Mouse (Mus musculus): ENCODE measurements around the gene Zbtb20. TPM values are rescaled to one million over a fixed set of nuclear protein-coding genes. Genes with fewer than 3 reads are reported as not detected.
A peak's percentile ranks its signal among the peaks of the same experiment; 100 is the strongest.

Zbtb20 gene
- total and polyA plus RNA-seq, 3 experiments = 31.1 to 199 (median 161) TPM

- no peak overlapping the region for H3K9ac ChIP-seq (ENCODE audit: low read depth, low read length)
- peaks cover 6% of the 10 kb centered on the region for H3K79me2 ChIP-seq (replicated peaks; ENCODE audit: control insufficient read depth, insufficient read depth, low read length)
- H3K36me3 ChIP-seq (ENCODE audit: control insufficient read depth, insufficient read depth, low read length) = peaks cover 21% of the 10 kb centered on the region
- H3K4me1 ChIP-seq (ENCODE audit: control insufficient read depth, insufficient read depth, low read length) = peaks cover 15% of the 10 kb centered on the region
- intact Hi-C loops (cut with DNase I) = loop anchor here (5.0 to 10.0 kb wide), 3 partner anchors 256 to 666 kb away; no protein-coding TSS in a partner anchor
- TF ChIP-seq CTCF (IDR thresholded peaks at IDR 0.05) (no peak), EP300 (IDR thresholded peaks at IDR 0.05; ENCODE audit: insufficient read depth, low read depth, low read length) (no peak), POLR2A (IDR thresholded peaks at IDR 0.05; ENCODE audit: insufficient read depth, low read depth, low read length) (no peak)
- no peak overlapping the region for H3K4me3 ChIP-seq
- WGBS = 60% methylated on average over 4 of the region's 4 CpGs
- no peaks in the 10 kb centered on the region for H3K27me3 ChIP-seq (ENCODE audit: control insufficient read depth, insufficient read depth, low read length)
- peak overlapping the region; percentile 89 for H3K27ac ChIP-seq
- no peak for DNase-seq
Observed at GRCm38 (mm10) chr16:42911326-42911725, 35.6 kb downstream of the Zbtb20 start.

GRCm38 (mm10) chr16:42911815-42912214 lies 36.1 kb downstream of the Zbtb20 start:
- H3K4me1 ChIP-seq (ENCODE audit: control insufficient read depth, insufficient read depth, low read length) = peaks cover 15% of the 10 kb centered on the region

GRCm38 (mm10) chr16:42913291-42913690 lies 37.6 kb downstream of the Zbtb20 start:
- intact Hi-C loops (cut with DNase I) = loop anchor here (5.0 to 10.0 kb wide), 3 partner anchors 254 to 664 kb away; no protein-coding TSS in a partner anchor
- WGBS = 78% methylated on average over 8 of the region's 8 CpGs
- peak overlapping the region; percentile 15; the same call in 1 of the 2 replicates for H3K27ac ChIP-seq

More at GRCm38 (mm10) chr16:42911815-42912214, 36.1 kb downstream of the Zbtb20 start:
- TF ChIP-seq EP300 (IDR thresholded peaks at IDR 0.05; ENCODE audit: insufficient read depth, low read depth, low read length) = no peak
- TF ChIP-seq POLR2A (IDR thresholded peaks at IDR 0.05; ENCODE audit: insufficient read depth, low read depth, low read length) = peak; percentile 32; the same call in 1 of the 2 replicates
- DNase-seq = peak in 1 of 2 experiments; percentile 18
- H3K27ac ChIP-seq = peak overlapping the region; percentile 89
- H3K9ac ChIP-seq (ENCODE audit: low read depth, low read length) = no peak overlapping the region
- H3K27me3 ChIP-seq (ENCODE audit: control insufficient read depth, insufficient read depth, low read length) = no peaks in the 10 kb centered on the region
- WGBS = 55% methylated on average over 5 of the region's 5 CpGs
- H3K4me3 ChIP-seq = no peak overlapping the region
- intact Hi-C loops (cut with DNase I) = loop anchor here (5.0 to 10.0 kb wide), 3 partner anchors 255 to 665 kb away; no protein-coding TSS in a partner anchor
- peaks cover 6% of the 10 kb centered on the region for H3K79me2 ChIP-seq (replicated peaks; ENCODE audit: control insufficient read depth, insufficient read depth, low read length)
- peaks cover 21% of the 10 kb centered on the region for H3K36me3 ChIP-seq (ENCODE audit: control insufficient read depth, insufficient read depth, low read length)

GRCm38 (mm10) chr16:42914457-42915085 lies 38.9 kb downstream of the Zbtb20 start:
- TF ChIP-seq CTCF (IDR thresholded peaks at IDR 0.05) (peak; percentile 77), EP300 (IDR thresholded peaks at IDR 0.05; ENCODE audit: insufficient read depth, low read depth, low read length) (no peak), POLR2A (IDR thresholded peaks at IDR 0.05; ENCODE audit: insufficient read depth, low read depth, low read length) (no peak)
- Histone ChIP-seq H3K79me2 (replicated peaks; ENCODE audit: control insufficient read depth, insufficient read depth, low read length) (peaks cover 9% of the 10 kb centered on the region), H3K36me3 (ENCODE audit: control insufficient read depth, insufficient read depth, low read length) (peaks cover 27% of the 10 kb centered on the region), H3K27me3 (ENCODE audit: control insufficient read depth, insufficient read depth, low read length) (no peaks in the 10 kb centered on the region), H3K9ac (ENCODE audit: low read depth, low read length) (no peak overlapping the region), H3K4me1 (ENCODE audit: control insufficient read depth, insufficient read depth, low read length) (peaks cover 17% of the 10 kb centered on the region), H3K4me3 (no peak overlapping the region), H3K27ac (no peak overlapping the region)
- peak; percentile 59 to 72 for DNase-seq
- WGBS = 49% methylated on average over 8 of the region's 8 CpGs
- intact Hi-C loops (cut with DNase I) = loop anchor here (1.0 to 10.0 kb wide), 4 partner anchors 78 to 663 kb away; no protein-coding TSS in a partner anchor

More at GRCm38 (mm10) chr16:42913291-42913690, 37.6 kb downstream of the Zbtb20 start:
- no peak for DNase-seq
- no peak for TF ChIP-seq CTCF (IDR thresholded peaks at IDR 0.05)
- TF ChIP-seq POLR2A (IDR thresholded peaks at IDR 0.05; ENCODE audit: insufficient read depth, low read depth, low read length) = no peak
- TF ChIP-seq EP300 (IDR thresholded peaks at IDR 0.05; ENCODE audit: insufficient read depth, low read depth, low read length) = no peak
- H3K79me2 ChIP-seq (replicated peaks; ENCODE audit: control insufficient read depth, insufficient read depth, low read length) = peaks cover 6% of the 10 kb centered on the region
- no peak overlapping the region for H3K4me3 ChIP-seq
- H3K27me3 ChIP-seq (ENCODE audit: control insufficient read depth, insufficient read depth, low read length) = no peaks in the 10 kb centered on the region
- peaks cover 15% of the 10 kb centered on the region for H3K4me1 ChIP-seq (ENCODE audit: control insufficient read depth, insufficient read depth, low read length)
- no peak overlapping the region for H3K9ac ChIP-seq (ENCODE audit: low read depth, low read length)
- peaks cover 21% of the 10 kb centered on the region for H3K36me3 ChIP-seq (ENCODE audit: control insufficient read depth, insufficient read depth, low read length)

- TF ChIP-seq EP300 (IDR thresholded peaks at IDR 0.05; ENCODE audit: insufficient read depth, low read depth, low read length) (no peak), CTCF (IDR thresholded peaks at IDR 0.05) (no peak), POLR2A (IDR thresholded peaks at IDR 0.05; ENCODE audit: insufficient read depth, low read depth, low read length) (no peak)
- Histone ChIP-seq H3K79me2 (replicated peaks; ENCODE audit: control insufficient read depth, insufficient read depth, low read length) (peaks cover 8% of the 10 kb centered on the region), H3K4me1 (ENCODE audit: control insufficient read depth, insufficient read depth, low read length) (peaks cover 7% of the 10 kb centered on the region), H3K9ac (ENCODE audit: low read depth, low read length) (no peak overlapping the region), H3K27me3 (ENCODE audit: control insufficient read depth, insufficient read depth, low read length) (no peaks in the 10 kb centered on the region), H3K36me3 (ENCODE audit: control insufficient read depth, insufficient read depth, low read length) (peaks cover 25% of the 10 kb centered on the region), H3K4me3 (no peak overlapping the region), H3K27ac (no peak overlapping the region)
- 88% methylated on average over 5 of the region's 5 CpGs for WGBS
- intact Hi-C loops (cut with DNase I) = loop anchor here (10.0 kb wide), 1 partner anchor 445 kb away; no protein-coding TSS in a partner anchor
- no peak for DNase-seq
Observed at GRCm38 (mm10) chr16:42919992-42920760, 44.5 kb downstream of the Zbtb20 start.

Measured in heart, adult 2 months (tissue).